Mouse (Mus musculus): ENCODE data around the gene Zdhhc7.

The Zdhhc7 gene

GRCm38 (mm10) chr8:120036578-120036977 lies 64.7 kb downstream of the Zdhhc7 start:
- DNase-seq (ENCODE audit: low read depth, low spot score) = no peak

DNA sequence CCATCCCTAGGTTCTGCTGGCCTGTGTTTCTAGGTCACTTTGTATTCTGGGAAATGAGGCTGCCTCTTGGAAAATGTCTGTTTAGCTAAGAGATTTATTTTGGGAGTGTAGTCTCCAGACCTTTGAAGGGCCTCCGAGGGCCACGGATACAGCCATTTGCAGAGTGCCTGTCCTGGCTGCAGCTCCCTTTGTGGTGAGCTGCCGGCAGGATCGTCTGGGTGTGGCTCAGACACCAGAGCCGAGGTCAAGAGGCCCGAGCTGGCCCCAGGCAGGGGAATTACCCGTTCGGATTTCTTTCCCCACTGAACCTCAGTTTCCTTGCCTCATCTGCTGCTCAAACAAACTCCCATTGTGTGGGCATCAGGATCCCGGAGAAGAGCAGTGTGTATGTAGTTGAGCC lies 65.2 kb downstream of the Zdhhc7 start:
- DNase-seq (ENCODE audit: low read depth, low spot score) = no peak

- no peak for DNase-seq (ENCODE audit: low read depth, low spot score)
These were observed 66.8 kb downstream of the Zdhhc7 start for GRCm38 (mm10) chr8:120034471-120034870.

GRCm38 (mm10) chr8:120032549-120033208 lies 68.6 kb downstream of the Zdhhc7 start:
- no peak for DNase-seq (ENCODE audit: low read depth, low spot score)
